In genomic region chr6:142988753-142989152, GRCm38 (mm10) we compare ENCODE assay signal across 8 mouse cellular contexts. TPM values are rescaled to one million over a fixed set of nuclear protein-coding genes. Genes with fewer than 3 reads are reported as not detected.
DNase-seq lines count a peak whose midpoint lies in the region; ATAC-seq lines count a peak whose summit lies in the region.

No protein-coding gene starts in this region.

- no peak overlapping the region for H3K4me2 ChIP-seq in hindbrain, embryonic 13.5 days

- peaks cover 14% of the 10 kb centered on the region for H3K4me1 ChIP-seq in hindbrain, embryonic 10.5 days (replicated peaks)
- peaks cover 20% of the 10 kb centered on the region for H3K4me1 ChIP-seq in hindbrain, embryonic 13.5 days (replicated peaks)

- no peak for ATAC-seq in hindbrain, embryonic 13.5 days (ENCODE audit: low FRiP score)

- H3K9ac ChIP-seq in hindbrain, embryonic 13.5 days: no peak overlapping the region

- no peak overlapping the region for H3K27ac ChIP-seq in hindbrain, embryonic 10.5 days
- no peak overlapping the region for H3K27ac ChIP-seq in hindbrain, embryonic 13.5 days

- H3K9me3 ChIP-seq in hindbrain, embryonic 10.5 days: no peaks in the 10 kb centered on the region
- H3K9me3 ChIP-seq in hindbrain, embryonic 13.5 days: no peaks in the 10 kb centered on the region

- no peaks in the 10 kb centered on the region; the same call in 1 of the 2 replicates for H3K27me3 ChIP-seq in hindbrain, embryonic 10.5 days (ENCODE audit: insufficient read depth, poor library complexity, severe bottlenecking)
- H3K27me3 ChIP-seq in hindbrain, embryonic 13.5 days: no peaks in the 10 kb centered on the region

- no peaks in the 10 kb centered on the region for H3K36me3 ChIP-seq in hindbrain, embryonic 10.5 days
- no peaks in the 10 kb centered on the region for H3K36me3 ChIP-seq in hindbrain, embryonic 13.5 days

- peak; percentile 69 for DNase-seq in hindbrain, embryonic 10.5 days (ENCODE audit: low spot score)
- DNase-seq in adrenal gland, postnatal 10 days: peak; percentile 86
- peak; percentile 72 for DNase-seq in embryo, embryonic 10.5 days (ENCODE audit: low spot score)
- DNase-seq in heart, adult 8-10 months (ENCODE audit: low spot score): peak; percentile 33
- DNase-seq in layer of hippocampus, postnatal 25 days (ENCODE audit: extremely low spot score in 1 of 2, low spot score in 1 of 2): peak; percentile 27 to 77
- DNase-seq in lung, postnatal 4 days: peak; percentile 52 to 76
- DNase-seq in spleen, postnatal 36 days (ENCODE audit: low spot score in 2 of 2): peak; percentile 52 to 58

- no peak overlapping the region for H3K4me3 ChIP-seq in hindbrain, embryonic 10.5 days
- H3K4me3 ChIP-seq in hindbrain, embryonic 13.5 days: no peak overlapping the region

- 28% methylated on average over 10 of the region's 10 CpGs for WGBS in hindbrain, embryonic 10.5 days
- WGBS in hindbrain, embryonic 13.5 days: 30% methylated on average over 10 of the region's 10 CpGs

RNA-seq across cellular contexts. Expression of gene St8sia1, which starts 24.5 kb away (rescaled TPM):
- 3.6 and 5.4 TPM in 2 replicates for polyA plus RNA-seq in hindbrain, embryonic 10.5 days (2016; fragmentation: Nextera tagmentation; extraction: Ambion mirVana)
- polyA plus RNA-seq in hindbrain, embryonic 13.5 days (2015; fragmentation: Nextera tagmentation; extraction: Ambion mirVana): 7.6 and 7.7 TPM in 2 replicates
- 1 to 10 TPM; 1.7 to 2.5 TPM for total RNA-seq in adrenal gland, postnatal 10 days (2021)
- total RNA-seq in heart, adult 8-10 months (2022): under 1 TPM; 0.09 to 0.25 (median 0.17) TPM
- 10 to 100 TPM; 30.6 to 33.2 TPM for total RNA-seq in layer of hippocampus, postnatal 25 days (2021)

Comparison
In these comparisons a context has a peak if more than half of its experiments do, and no peak if none do; other contexts are left out.
1. DNase-seq: peak in every context shown above with its lines; median percentile 86 in adrenal gland, postnatal 10 days; 72 in embryo, embryonic 10.5 days; 69 in hindbrain, embryonic 10.5 days; 64 in lung, postnatal 4 days; 55 in spleen, postnatal 36 days; 52 in layer of hippocampus, postnatal 25 days; 33 in heart, adult 8-10 months.
2. RNA of gene St8sia1, which starts 24.5 kb away (total RNA-seq): 30.6 to 33.2 TPM in layer of hippocampus, postnatal 25 days; 1.7 to 2.5 TPM in adrenal gland, postnatal 10 days and 0.09 to 0.25 TPM in heart, adult 8-10 months; every median in the first group is over 4 times any median in the second.